In genomic region chr19:50220476-50220875, GRCm38 (mm10) we compare ENCODE assay signal across 26 mouse cellular contexts.
DNase-seq lines count a peak whose midpoint lies in the region; ATAC-seq lines count a peak whose summit lies in the region.
"Had no signal": no experiment of that assay in that cellular context is flagged by ENCODE, and none has a peak within 500 bp of the region (broad histone marks: within the 10 kb centered on the region; RNA-seq: fewer than 3 reads in every experiment).

No protein-coding gene starts in this region.

- no peak overlapping the region for H3K4me3 ChIP-seq in kidney, embryonic 14.5 days (ENCODE audit: low read length)
- H3K4me3 ChIP-seq: forebrain, embryonic 10.5 days; gastrocnemius, adult 2 months; heart, embryonic 12.5 days; hindbrain, embryonic 10.5 days; intestine, embryonic 15.5 days; limb, embryonic 12.5 days; liver, embryonic 13.5 days; megakaryocyte, embryonic 14.5 days; myocyte had no signal

- WGBS in kidney, embryonic 14.5 days: 56% methylated on average over 5 of the region's 5 CpGs

- no peaks in the 10 kb centered on the region for H3K27me3 ChIP-seq in kidney, embryonic 14.5 days (ENCODE audit: control insufficient read depth, insufficient read depth, low read length)
- H3K27me3 ChIP-seq: heart, embryonic 12.5 days; intestine, embryonic 15.5 days; limb, embryonic 12.5 days; liver, embryonic 13.5 days; megakaryocyte, embryonic 14.5 days had no signal

- no peaks in the 10 kb centered on the region for H3K36me3 ChIP-seq in kidney, embryonic 14.5 days (ENCODE audit: control insufficient read depth, insufficient read depth, low read length)
- H3K36me3 ChIP-seq: forebrain, embryonic 10.5 days; heart, embryonic 12.5 days; hindbrain, embryonic 10.5 days; intestine, embryonic 15.5 days; limb, embryonic 12.5 days; liver, embryonic 13.5 days had no signal

- no peak overlapping the region for H3K27ac ChIP-seq in kidney, embryonic 14.5 days (ENCODE audit: low read depth, low read length)
- H3K27ac ChIP-seq: forebrain, embryonic 10.5 days; gastrocnemius, adult 2 months; hindbrain, embryonic 10.5 days; intestine, embryonic 15.5 days; limb, embryonic 12.5 days; liver, embryonic 13.5 days had no signal

- H3K9ac ChIP-seq in kidney, embryonic 14.5 days (ENCODE audit: low read depth, low read length): no peak overlapping the region
- H3K9ac ChIP-seq: heart, embryonic 12.5 days; intestine, embryonic 15.5 days; limb, embryonic 12.5 days; liver, embryonic 13.5 days had no signal

- H3K4me2 ChIP-seq in kidney, embryonic 14.5 days (replicated peaks; ENCODE audit: low read depth, low read length): no peak overlapping the region
- H3K4me2 ChIP-seq: heart, embryonic 12.5 days; intestine, embryonic 15.5 days; limb, embryonic 12.5 days; liver, embryonic 13.5 days had no signal

- peak; percentile 39 for DNase-seq in kidney, adult 11 months
- peak; percentile 3 for DNase-seq in adipocyte (ENCODE audit: low spot score)
- peak; percentile 21 to 29 for DNase-seq in kidney, adult 8-10 months
- DNase-seq in kidney, postnatal 14 days: peak; percentile 38
- DNase-seq in left cerebral cortex, postnatal 25 days (ENCODE audit: low spot score in 2 of 2): no peak
- DNase-seq in right cerebral cortex, postnatal 25 days: no peak
- DNase-seq: cerebellum, adult 11-12 months; cerebellum, postnatal 10 days; gastrocnemius, adult 2 months; layer of hippocampus, postnatal 36 days; liver, embryonic 13.5 days; lung, adult 2 months; lung, postnatal 36 days; midbrain, embryonic 14.5 days; right cerebral cortex, postnatal 14 days; spleen, adult 18-20 months had no signal

- no peaks in the 10 kb centered on the region for H3K4me1 ChIP-seq in kidney, embryonic 14.5 days (ENCODE audit: control insufficient read depth, insufficient read depth, low read length)
- H3K4me1 ChIP-seq: hindbrain, embryonic 10.5 days; intestine, embryonic 15.5 days; limb, embryonic 12.5 days; liver, embryonic 13.5 days; megakaryocyte, embryonic 14.5 days had no signal

- ATAC-seq in kidney, embryonic 14.5 days (ENCODE audit: low FRiP score, low TSS enrichment): no peak
- ATAC-seq: CD4-positive, CD25-positive, alpha-beta regulatory T cell, adult 4 months; hindbrain, embryonic 16.5 days; intestine, embryonic 15.5 days had no signal

- no peaks in the 10 kb centered on the region for H3K9me3 ChIP-seq in kidney, embryonic 14.5 days (ENCODE audit: control insufficient read depth, low read length)
- H3K9me3 ChIP-seq: forebrain, embryonic 10.5 days; heart, embryonic 12.5 days; hindbrain, embryonic 10.5 days; intestine, embryonic 15.5 days; limb, embryonic 12.5 days; liver, embryonic 13.5 days had no signal

- intact Hi-C loops in left cerebral cortex, postnatal 25 days (cut with DNase I): no loop called here

Comparison
In these comparisons a context has a peak if more than half of its experiments do, and no peak if none do; other contexts are left out.
1. DNase-seq: peak in kidney, adult 11 months (single experiment), adipocyte (single experiment), kidney, adult 8-10 months (2 of 2) and kidney, postnatal 14 days (single experiment); none in left cerebral cortex, postnatal 25 days (0 of 2) and right cerebral cortex, postnatal 25 days (single experiment).